Mouse (Mus musculus) small intestine, adult 2 months (tissue): ENCODE results near the gene Ccnd3.

Experiments used
- CTCF ChIP-seq: fragments of 200-500 bp; IDR thresholded peaks from 2 replicates; pipeline ENCODE4 v1.5.1; 2012; ENCODE audit warnings: low read depth, mild to moderate bottlenecking, control low read depth, inconsistent platforms, low read length, moderate library complexity, mixed read lengths; ENCODE audit not compliant: insufficient replicate concordance, insufficient read length; ENCODE audit errors: extremely low read depth
- POLR2A ChIP-seq: fragments of 200-500 bp; IDR thresholded peaks from 2 replicates; pipeline ENCODE4 v1.6.1; 2012; ENCODE audit warnings: low read depth, mild to moderate bottlenecking, control low read depth, inconsistent platforms, low read length, moderate library complexity

- TF ChIP-seq CTCF = no peak
- no peak for TF ChIP-seq POLR2A
Measured at GRCm38 (mm10) chr17:47528919-47529318, 24.1 kb downstream of the Ccnd3 start.
